10 mouse cellular contexts compared by ENCODE assay signal in genomic region chr4:47235312-47235711, GRCm38 (mm10). TPM values are rescaled to one million over a fixed set of nuclear protein-coding genes. Genes with fewer than 3 reads are reported as not detected.
DNase-seq lines count a peak whose midpoint lies in the region; ATAC-seq and TF ChIP-seq lines count a peak whose summit lies in the region.
"Had no signal": no experiment of that assay in that cellular context is flagged by ENCODE, and none has a peak within 500 bp of the region (broad histone marks: within the 10 kb centered on the region; RNA-seq: fewer than 3 reads in every experiment).

No protein-coding gene starts in this region.

- 21% methylated on average over 3 of the region's 3 CpGs for WGBS in neural tube, embryonic 12.5 days
- WGBS in hindbrain, postnatal 0 days = 7% methylated on average over 3 of the region's 3 CpGs
- WGBS in stomach, postnatal 0 days = 29% methylated on average over 3 of the region's 3 CpGs

- H3K27ac ChIP-seq in neural tube, embryonic 12.5 days = no peak overlapping the region
- peak overlapping the region; percentile 17; the same call in 1 of the 2 replicates for H3K27ac ChIP-seq in hindbrain, postnatal 0 days
- H3K27ac ChIP-seq in stomach, postnatal 0 days (replicated peaks) = no peak overlapping the region
- H3K27ac ChIP-seq: heart, embryonic 15.5 days; liver, embryonic 15.5 days had no signal

- TF ChIP-seq CTCF in hindbrain, postnatal 0 days (IDR thresholded peaks at IDR 0.05; ENCODE audit: low read depth) = no peak
- no peak for TF ChIP-seq CTCF in stomach, postnatal 0 days (IDR thresholded peaks at IDR 0.05; ENCODE audit: low read depth)

- H3K4me2 ChIP-seq in neural tube, embryonic 12.5 days (replicated peaks) = no peak overlapping the region
- H3K4me2 ChIP-seq in hindbrain, postnatal 0 days (ENCODE audit: low read depth, low read length) = no peak overlapping the region
- no peak overlapping the region for H3K4me2 ChIP-seq in stomach, postnatal 0 days (replicated peaks; ENCODE audit: low read depth)
- H3K4me2 ChIP-seq: heart, embryonic 15.5 days; liver, embryonic 15.5 days had no signal

- no peaks in the 10 kb centered on the region for H3K27me3 ChIP-seq in neural tube, embryonic 12.5 days (replicated peaks)
- no peaks in the 10 kb centered on the region for H3K27me3 ChIP-seq in hindbrain, postnatal 0 days (ENCODE audit: insufficient read depth, low read length)
- no peaks in the 10 kb centered on the region for H3K27me3 ChIP-seq in stomach, postnatal 0 days (ENCODE audit: control insufficient read depth, insufficient read depth, low read length)
- H3K27me3 ChIP-seq: heart, embryonic 15.5 days; liver, embryonic 15.5 days had no signal

- peaks cover 12% of the 10 kb centered on the region for H3K4me1 ChIP-seq in neural tube, embryonic 12.5 days
- 0 out of 2 replicates have a peak, but pooled peaks cover 3% of the 10 kb centered on the region for H3K4me1 ChIP-seq in hindbrain, postnatal 0 days (ENCODE audit: insufficient read depth, low read length)
- H3K4me1 ChIP-seq in stomach, postnatal 0 days (replicated peaks; ENCODE audit: control insufficient read depth, insufficient read depth) = no peaks in the 10 kb centered on the region
- H3K4me1 ChIP-seq: liver, embryonic 15.5 days had no signal

- DNase-seq in embryo, embryonic 11 days = peak; percentile 25
- DNase-seq in embryo, embryonic 9.5 days (ENCODE audit: extremely low spot score) = no peak
- DNase-seq in neural tube, embryonic 10.5 days (ENCODE audit: extremely low spot score, low spot score) = no peak
- peak; percentile 77 for DNase-seq in hindbrain, postnatal 0 days (ENCODE audit: low spot score)
- DNase-seq in stomach, postnatal 0 days (ENCODE audit: low spot score) = no peak
- no peak for DNase-seq in MN1 (ENCODE audit: low spot score)
- DNase-seq in kidney, adult 8-10 months = no peak

- ATAC-seq in neural tube, embryonic 12.5 days (ENCODE audit: low FRiP score, low read depth) = 0 out of 2 replicates have a peak, but pooled peaks have one; percentile 61
- peak; percentile 73 for ATAC-seq in hindbrain, postnatal 0 days
- 0 out of 2 replicates have a peak, but pooled peaks have one; percentile 24 for ATAC-seq in stomach, postnatal 0 days (ENCODE audit: low FRiP score, low TSS enrichment)

- no peaks in the 10 kb centered on the region for H3K9me3 ChIP-seq in neural tube, embryonic 12.5 days
- H3K9me3 ChIP-seq in hindbrain, postnatal 0 days (ENCODE audit: low read length) = no peaks in the 10 kb centered on the region
- H3K9me3 ChIP-seq in stomach, postnatal 0 days (ENCODE audit: control insufficient read depth, low read length) = no peaks in the 10 kb centered on the region
- H3K9me3 ChIP-seq: heart, embryonic 15.5 days; liver, embryonic 15.5 days had no signal

- no peak for TF ChIP-seq EP300 in stomach, postnatal 0 days (optimal IDR thresholded peaks at IDR 0.05)

- H3K9ac ChIP-seq in neural tube, embryonic 12.5 days = no peak overlapping the region
- H3K9ac ChIP-seq in hindbrain, postnatal 0 days (replicated peaks; ENCODE audit: low read length) = no peak overlapping the region
- no peak overlapping the region for H3K9ac ChIP-seq in stomach, postnatal 0 days (ENCODE audit: low read length)
- H3K9ac ChIP-seq: heart, embryonic 15.5 days; liver, embryonic 15.5 days had no signal

- H3K4me3 ChIP-seq in neural tube, embryonic 12.5 days = no peak overlapping the region
- H3K4me3 ChIP-seq in hindbrain, postnatal 0 days (ENCODE audit: low read length) = no peak overlapping the region
- H3K4me3 ChIP-seq in stomach, postnatal 0 days (ENCODE audit: low read depth, low read length) = no peak overlapping the region
- H3K4me3 ChIP-seq: heart, embryonic 15.5 days; liver, embryonic 15.5 days had no signal

- no peaks in the 10 kb centered on the region for H3K36me3 ChIP-seq in neural tube, embryonic 12.5 days
- no peaks in the 10 kb centered on the region for H3K36me3 ChIP-seq in hindbrain, postnatal 0 days (ENCODE audit: insufficient read depth, low read length)
- no peaks in the 10 kb centered on the region for H3K36me3 ChIP-seq in stomach, postnatal 0 days (ENCODE audit: control insufficient read depth, insufficient read depth, low read length)
- H3K36me3 ChIP-seq: heart, embryonic 15.5 days; liver, embryonic 15.5 days had no signal

RNA-seq across cellular contexts. Expression of gene Col15a1, which starts 27.4 kb away (rescaled TPM):
- 4.9 and 5.6 TPM in 2 replicates for polyA plus RNA-seq in neural tube, embryonic 12.5 days (2016; fragmentation: Nextera tagmentation; extraction: Ambion mirVana)
- 8.9 and 13.7 TPM in 2 replicates for total RNA-seq in hindbrain, postnatal 0 days (2014; rRNA removed)
- polyA plus RNA-seq in hindbrain, postnatal 0 days (2015; fragmentation: Nextera tagmentation; extraction: Ambion mirVana) = 3.1 and 3.7 TPM in 2 replicates
- 25.0 and 28.6 TPM in 2 replicates for polyA plus RNA-seq in stomach, postnatal 0 days (2015; fragmentation: Nextera tagmentation; extraction: Ambion mirVana)

Comparison
In these comparisons a context has a peak if more than half of its experiments do, and no peak if none do; other contexts are left out.
1. DNase-seq: peak in embryo, embryonic 11 days (single experiment) and hindbrain, postnatal 0 days (single experiment); none in embryo, embryonic 9.5 days (single experiment), neural tube, embryonic 10.5 days (single experiment), stomach, postnatal 0 days (single experiment), MN1 (single experiment) and kidney, adult 8-10 months (0 of 2).
2. Peak in every context shown above with its lines, with median percentiles within 50 percentile points of each other: ATAC-seq.